Mouse (Mus musculus) intestine, embryonic 14.5 days (tissue): ENCODE results near the gene N4bp2l1. TPM values are rescaled to one million over a fixed set of nuclear protein-coding genes. Genes with fewer than 3 reads are reported as not detected.

Source experiments
- ATAC-seq: fragments of 200-750 bp; cut with Nextera tagmentation; replicated peaks from 2 replicates; pipeline ENCODE4 v1.8.0; 2017; ENCODE audit warnings: low read depth, moderate number of reproducible peaks, moderate TSS enrichment, moderate library complexity; ENCODE audit not compliant: low FRiP score, low TSS enrichment
- DNase-seq: peaks from one replicate; pipeline ENCODE4 v3.0.0-alpha.2; 2018; ENCODE audit warnings: low spot score
- H3K27ac ChIP-seq: fragments of 300-500 bp; sonication (generic); 2 replicates; pipeline ENCODE4 v1.5.1; 2014; ENCODE audit warnings: low read depth, mild to moderate bottlenecking, control low read depth
- H3K27me3 ChIP-seq: fragments of 300-500 bp; sonication (generic); replicated peaks from 2 replicates; pipeline ENCODE4 v1.6.1; 2014; ENCODE audit warnings: low read length, control low read depth; ENCODE audit not compliant: control insufficient read depth, insufficient read depth
- H3K36me3 ChIP-seq: fragments of 300-500 bp; sonication (generic); 2 replicates; pipeline ENCODE4 v1.6.1; 2014; ENCODE audit warnings: low read length, control low read depth; ENCODE audit not compliant: control insufficient read depth, insufficient read depth
- H3K4me1 ChIP-seq: fragments of 300-500 bp; sonication (generic); replicated peaks from 2 replicates; pipeline ENCODE4 v1.6.1; 2014; ENCODE audit warnings: low read length, control low read depth, mixed read lengths; ENCODE audit not compliant: control insufficient read depth, insufficient read depth
- H3K4me2 ChIP-seq: fragments of 300-500 bp; sonication (generic); 2 replicates; pipeline ENCODE4 v1.6.1; 2014; ENCODE audit warnings: low read length
- H3K4me3 ChIP-seq: fragments of 300-500 bp; sonication (generic); 2 replicates; pipeline ENCODE4 v1.5.1; 2014; ENCODE audit warnings: low read depth, low read length, control low read depth, mixed read lengths
- H3K9ac ChIP-seq: fragments of 300-500 bp; sonication (generic); 2 replicates; pipeline ENCODE4 v1.6.1; 2014; ENCODE audit warnings: mild to moderate bottlenecking, low read length
- H3K9me3 ChIP-seq: fragments of 300-500 bp; sonication (generic); 2 replicates; pipeline ENCODE4 v1.6.1; 2016; ENCODE audit warnings: low read length, control low read depth; ENCODE audit not compliant: control insufficient read depth
- WGBS: fragments of 180-500 bp; shearing (Covaris S2); extraction: QIAGEN DNeasy Blood & Tissue Kit; methylation state at CpG from one replicate; pipeline ENCODE4 v1.1.7; 2014; 5-methylcytosine and 5-hydroxymethylcytosine counted together
- polyA plus RNA-seq: library from polyadenylated mRNA; unstranded; fragments of >200 nt; fragmentation: Nextera tagmentation; extraction: Ambion mirVana; gene quantifications from 2 replicates; pipeline ENCODE4 v1.2.1, GENCODE M21; 2014

The N4bp2l1 gene
- polyA plus RNA-seq, 1 experiment from 2014 or later: 4.9 TPM

- H3K36me3 ChIP-seq: no peaks in the 10 kb centered on the region
- H3K9me3 ChIP-seq: no peaks in the 10 kb centered on the region
- DNase-seq (no peak), ATAC-seq (no peak)
- no peak overlapping the region for H3K27ac ChIP-seq
- H3K4me3 ChIP-seq: no peak overlapping the region
- H3K9ac ChIP-seq: no peak overlapping the region
- no peak overlapping the region for H3K4me2 ChIP-seq
- H3K4me1 ChIP-seq: no peaks in the 10 kb centered on the region
- H3K27me3 ChIP-seq: no peaks in the 10 kb centered on the region
- WGBS: 78% methylated on average over 6 of the region's 6 CpGs
Measured at GRCm38 (mm10) chr5:150581180-150581579, 15.8 kb downstream of the N4bp2l1 start.

DNA sequence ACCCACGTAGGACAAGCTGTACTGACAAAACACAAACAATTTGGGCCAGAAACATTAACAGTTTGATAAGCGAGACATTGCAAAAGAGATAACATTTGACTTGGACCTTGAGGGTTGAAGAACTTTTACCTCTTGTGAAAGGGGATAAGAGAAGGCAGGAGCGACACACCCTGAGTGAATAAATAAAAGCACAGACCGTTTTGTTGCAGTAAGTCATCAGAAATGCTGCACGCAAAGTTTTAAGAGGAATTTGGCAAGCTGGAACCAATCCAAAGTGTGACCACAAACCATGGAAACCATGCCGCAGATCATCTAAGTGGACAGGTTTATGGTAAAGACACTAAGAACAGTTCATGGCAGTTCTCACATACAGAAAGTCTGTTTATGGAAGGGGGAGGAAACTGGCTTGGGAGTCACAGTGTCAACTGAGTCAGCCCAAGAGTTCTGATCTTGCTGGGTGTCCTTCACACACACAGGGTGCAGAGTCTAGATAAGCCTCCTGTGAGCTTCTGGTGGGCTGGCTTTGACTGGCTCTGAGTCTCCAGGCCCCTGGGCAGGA lies 18.3 kb downstream of the N4bp2l1 start:
- 58% methylated on average over 6 of the region's 6 CpGs for WGBS
- H3K9me3 ChIP-seq: no peaks in the 10 kb centered on the region
- no peak for DNase-seq
- no peak overlapping the region for H3K27ac ChIP-seq
- H3K4me2 ChIP-seq: no peak overlapping the region
- no peak for ATAC-seq
- H3K4me1 ChIP-seq: no peaks in the 10 kb centered on the region
- H3K9ac ChIP-seq: no peak overlapping the region
- H3K4me3 ChIP-seq: no peak overlapping the region
- H3K27me3 ChIP-seq: no peaks in the 10 kb centered on the region
- H3K36me3 ChIP-seq: no peaks in the 10 kb centered on the region

DNA sequence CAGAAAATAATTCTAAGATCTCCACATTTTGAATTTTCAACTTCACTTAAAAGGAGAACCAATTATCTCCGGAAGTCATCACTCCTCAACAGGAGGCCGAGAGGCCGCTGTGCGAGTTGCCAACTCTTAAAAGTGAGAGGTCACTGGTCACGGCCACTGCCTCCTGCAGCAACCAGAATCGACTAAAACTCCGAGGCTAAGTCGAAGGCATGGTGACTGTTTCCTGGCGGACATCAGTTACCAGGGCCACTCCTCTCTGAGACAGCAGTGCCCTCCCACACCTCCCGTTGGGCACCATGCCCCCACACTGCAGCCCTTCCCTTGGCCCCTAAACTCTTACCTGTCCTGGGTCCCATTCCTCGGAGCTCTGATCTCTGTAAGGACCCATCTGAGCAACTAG lies 20.2 kb downstream of the N4bp2l1 start:
- Histone ChIP-seq H3K27me3 (no peaks in the 10 kb centered on the region), H3K36me3 (peaks cover 13% of the 10 kb centered on the region), H3K27ac (no peak overlapping the region), H3K4me1 (no peaks in the 10 kb centered on the region), H3K4me2 (no peak overlapping the region), H3K9me3 (no peaks in the 10 kb centered on the region), H3K9ac (no peak overlapping the region), H3K4me3 (no peak overlapping the region)
- no peak for ATAC-seq
- no peak for DNase-seq
- 84% methylated on average over 11 of the region's 11 CpGs for WGBS

DNA sequence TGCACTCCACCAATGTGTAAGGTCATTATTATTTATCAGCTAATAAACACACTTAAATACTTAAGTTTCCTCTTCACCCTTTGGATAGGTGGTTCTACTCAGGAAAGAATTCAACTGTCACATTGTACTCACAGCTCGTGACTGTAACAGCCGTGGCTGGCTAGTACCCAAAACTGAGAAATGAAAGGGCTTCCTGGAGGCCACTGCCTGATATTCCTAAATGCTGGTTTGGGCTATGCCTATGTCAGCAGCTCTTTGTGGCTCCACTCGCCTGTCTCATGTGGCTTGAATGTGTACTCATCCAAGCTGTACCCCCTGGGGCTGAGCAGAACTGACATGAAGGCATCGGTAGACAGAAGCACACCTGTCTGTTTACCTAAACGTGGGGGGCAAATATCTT lies 22.1 kb downstream of the N4bp2l1 start:
- peaks cover 26% of the 10 kb centered on the region for H3K36me3 ChIP-seq
- no peaks in the 10 kb centered on the region for H3K9me3 ChIP-seq
- no peaks in the 10 kb centered on the region for H3K27me3 ChIP-seq
- DNase-seq (no peak), ATAC-seq (no peak)
- H3K4me2 ChIP-seq: no peak overlapping the region
- no peak overlapping the region for H3K9ac ChIP-seq
- H3K4me3 ChIP-seq: no peak overlapping the region
- H3K27ac ChIP-seq: no peak overlapping the region
- H3K4me1 ChIP-seq: no peaks in the 10 kb centered on the region
- 65% methylated on average over 5 of the region's 5 CpGs for WGBS

DNA sequence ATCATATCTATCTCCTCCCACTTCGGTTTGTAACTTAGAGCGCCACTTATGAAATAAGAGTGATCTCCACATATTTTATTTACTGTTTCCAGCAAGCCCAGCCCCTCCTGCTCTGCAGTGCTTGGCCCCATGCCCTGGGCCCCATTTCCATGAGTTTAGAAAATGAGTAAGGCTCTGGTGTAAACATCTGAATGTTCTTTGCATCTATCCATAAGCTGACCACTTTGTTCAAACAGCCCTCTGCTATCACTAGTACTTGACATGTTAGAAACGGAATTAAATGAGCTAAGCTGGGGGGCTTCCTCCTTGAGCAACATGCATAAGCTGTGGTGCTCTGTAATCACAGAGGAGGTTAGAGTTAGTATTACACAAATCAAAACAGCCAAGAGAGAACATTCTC lies 22.6 kb downstream of the N4bp2l1 start:
- Histone ChIP-seq H3K27me3 (no peaks in the 10 kb centered on the region), H3K9me3 (no peaks in the 10 kb centered on the region), H3K4me2 (no peak overlapping the region), H3K4me1 (no peaks in the 10 kb centered on the region), H3K27ac (no peak overlapping the region), H3K4me3 (no peak overlapping the region), H3K9ac (no peak overlapping the region), H3K36me3 (peaks cover 31% of the 10 kb centered on the region)
- ATAC-seq: no peak
- DNase-seq: no peak
- WGBS: 67% methylated on average over 3 of the region's 3 CpGs

GRCm38 (mm10) chr5:150570496-150571219 lies 26.3 kb downstream of the N4bp2l1 start:
- no peak overlapping the region for H3K4me3 ChIP-seq
- no peak overlapping the region for H3K27ac ChIP-seq
- no peaks in the 10 kb centered on the region for H3K4me1 ChIP-seq
- H3K9ac ChIP-seq: no peak overlapping the region
- no peaks in the 10 kb centered on the region for H3K9me3 ChIP-seq
- WGBS: 88% methylated on average over 11 of the region's 11 CpGs
- peaks cover 60% of the 10 kb centered on the region for H3K36me3 ChIP-seq
- DNase-seq (no peak), ATAC-seq (no peak)
- no peak overlapping the region for H3K4me2 ChIP-seq
- no peaks in the 10 kb centered on the region for H3K27me3 ChIP-seq

GRCm38 (mm10) chr5:150566971-150567370 lies 30.0 kb downstream of the N4bp2l1 start:
- Histone ChIP-seq H3K4me2 (no peak overlapping the region), H3K9ac (no peak overlapping the region), H3K4me3 (no peak overlapping the region), H3K4me1 (no peaks in the 10 kb centered on the region), H3K36me3 (peaks cover 74% of the 10 kb centered on the region), H3K9me3 (no peaks in the 10 kb centered on the region), H3K27ac (no peak overlapping the region), H3K27me3 (no peaks in the 10 kb centered on the region)
- no peak for DNase-seq
- no peak for ATAC-seq
- 90% methylated on average over 5 of the region's 5 CpGs for WGBS

GRCm38 (mm10) chr5:150566226-150566625 lies 30.8 kb downstream of the N4bp2l1 start:
- H3K9ac ChIP-seq: no peak overlapping the region

GRCm38 (mm10) chr5:150564426-150564825 lies 32.6 kb downstream of the N4bp2l1 start:
- H3K27me3 ChIP-seq: no peaks in the 10 kb centered on the region
- H3K9ac ChIP-seq: no peak overlapping the region
- H3K27ac ChIP-seq: no peak overlapping the region
- no peak overlapping the region for H3K4me3 ChIP-seq
- H3K4me1 ChIP-seq: no peaks in the 10 kb centered on the region
- 94% methylated on average over 6 of the region's 6 CpGs for WGBS
- DNase-seq (peak; percentile 42), ATAC-seq (no peak)
- peaks cover 74% of the 10 kb centered on the region for H3K36me3 ChIP-seq
- H3K9me3 ChIP-seq: no peaks in the 10 kb centered on the region
- H3K4me2 ChIP-seq: no peak overlapping the region

More at GRCm38 (mm10) chr5:150566226-150566625, 30.8 kb downstream of the N4bp2l1 start:
- Histone ChIP-seq H3K9me3 (no peaks in the 10 kb centered on the region), H3K36me3 (peaks cover 71% of the 10 kb centered on the region), H3K4me2 (no peak overlapping the region), H3K4me3 (no peak overlapping the region), H3K27ac (no peak overlapping the region), H3K4me1 (no peaks in the 10 kb centered on the region), H3K27me3 (no peaks in the 10 kb centered on the region)
- DNase-seq (peak; percentile 48), ATAC-seq (no peak)
- WGBS: 64% methylated on average over 3 of the region's 3 CpGs
